Mouse (Mus musculus) gastrocnemius, adult 2 months (tissue): ENCODE measurements around the gene Mst1. TPM values are rescaled to one million over a fixed set of nuclear protein-coding genes. Genes with fewer than 3 reads are reported as not detected.

Source experiments
- DNase-seq: peaks from one replicate; pipeline ENCODE4 v3.0.0; 2022
- H3K27ac ChIP-seq: fragments of 200-600 bp; 2 replicates; pipeline ENCODE4 v1.8.1; 2022; ENCODE audit warnings: mild to moderate bottlenecking
- H3K4me3 ChIP-seq: fragments of 200-600 bp; 2 replicates; pipeline ENCODE4 v1.8.1; 2022; ENCODE audit warnings: mild to moderate bottlenecking, moderate library complexity
- CTCF ChIP-seq: fragments of 200-600 bp; IDR thresholded peaks from 2 replicates; pipeline ENCODE4 v1.8.1; 2022; ENCODE audit warnings: antibody characterized with exemption, mild to moderate bottlenecking, moderate library complexity
- intact Hi-C: fragments of 180-260 bp; cut with DNase I; formaldehyde crosslinking; loops from one replicate; pipeline ENCODE4 v1.15.1; 2025
- total RNA-seq, 2 experiments: library from RNA; stranded (reverse); gene quantifications; 2 replicates each; pipeline ENCODE4 v1.2.3; 2021

Mst1 gene
- total RNA-seq, 2 experiments from 2014 or later = not detected

GRCm38 (mm10) chr9:108052411-108052810, 27.8 kb upstream of the Mst1 start:
- intact Hi-C loops = loop anchor here (2.0 to 5.0 kb wide), 3 partner anchors 68 to 150 kb away; partner anchors contain the start of gene Inka1
- peak overlapping the region; percentile 87 for H3K27ac ChIP-seq

DNA sequence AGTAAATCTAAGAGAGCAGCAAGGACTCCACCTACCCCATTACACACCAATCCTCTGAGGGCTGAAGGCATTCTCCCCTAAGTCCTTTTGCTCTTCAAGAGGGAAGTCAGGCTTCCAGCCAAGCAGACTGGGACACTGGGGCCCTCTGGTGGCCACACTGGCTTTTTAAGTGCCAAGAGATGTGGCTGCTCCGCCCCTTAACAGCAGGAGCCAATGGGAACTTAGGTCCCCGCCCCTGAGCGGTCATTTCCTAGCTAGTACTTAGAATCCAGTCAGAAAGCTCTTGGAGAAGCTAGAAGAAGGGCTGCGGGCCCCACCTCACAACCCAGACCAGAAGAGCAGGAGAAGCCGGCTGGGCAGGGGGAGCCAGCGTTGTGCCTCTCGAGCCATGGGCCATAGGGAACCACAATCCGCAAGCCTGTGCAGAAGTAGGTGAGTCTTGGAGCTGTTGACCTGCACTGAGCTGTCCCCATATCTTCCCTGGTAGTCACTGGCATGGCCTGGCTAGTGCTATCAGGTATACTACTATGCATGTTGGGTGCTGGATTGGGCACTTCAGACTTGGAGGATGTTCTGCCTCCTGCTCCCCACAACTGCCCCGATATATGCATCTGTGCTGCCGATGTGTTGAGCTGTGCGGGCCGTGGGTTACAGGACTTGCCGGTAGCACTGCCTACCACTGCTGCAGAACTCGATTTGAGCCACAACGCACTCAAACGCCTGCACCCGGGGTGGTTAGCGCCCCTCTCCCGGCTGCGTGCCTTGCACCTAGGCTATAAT, 27.2 kb upstream of the Mst1 start, which contains the start of gene Amigo3:
Amigo3 (plus strand) TSS at position 275 of the 780 bp plus-strand sequence.
- Histone ChIP-seq H3K4me3 (peak within 1 kb of the TSS; percentile 60), H3K27ac (peak within 1 kb of the TSS; percentile 87)
- intact Hi-C loops = loop anchor here (2.0 to 5.0 kb wide), 3 partner anchors 68 to 151 kb away; partner anchors contain the start of gene Inka1
- TF ChIP-seq CTCF = peak; percentile 95
- DNase-seq = peak; percentile 96

More at GRCm38 (mm10) chr9:108052411-108052810, 27.8 kb upstream of the Mst1 start:
- no peak for TF ChIP-seq CTCF
- peak; percentile 17 for DNase-seq
- H3K4me3 ChIP-seq = peak overlapping the region; percentile 5; the same call in 1 of the 2 replicates

DNA sequence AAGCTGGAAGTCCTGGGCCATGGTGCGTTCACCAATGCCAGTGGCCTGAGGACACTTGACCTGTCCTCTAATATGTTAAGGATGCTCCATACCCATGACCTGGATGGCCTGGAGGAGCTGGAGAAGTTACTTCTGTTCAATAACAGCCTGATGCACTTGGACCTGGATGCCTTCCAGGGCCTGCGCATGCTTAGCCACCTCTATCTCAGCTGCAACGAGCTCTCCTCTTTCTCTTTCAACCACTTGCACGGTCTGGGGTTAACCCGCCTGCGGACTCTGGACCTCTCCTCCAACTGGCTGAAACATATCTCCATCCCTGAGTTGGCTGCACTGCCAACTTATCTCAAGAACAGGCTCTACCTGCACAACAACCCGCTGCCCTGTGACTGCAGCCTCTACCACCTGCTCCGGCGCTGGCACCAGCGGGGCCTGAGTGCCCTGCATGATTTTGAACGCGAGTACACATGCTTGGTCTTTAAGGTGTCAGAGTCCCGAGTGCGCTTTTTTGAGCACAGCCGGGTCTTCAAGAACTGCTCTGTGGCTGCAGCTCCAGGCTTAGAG, 26.5 kb upstream of the Mst1 start:
- H3K4me3 ChIP-seq = peak overlapping the region; percentile 60
- peak; percentile 43 for DNase-seq
- peak overlapping the region; percentile 87 for H3K27ac ChIP-seq
- no peak for TF ChIP-seq CTCF
- intact Hi-C loops = loop anchor here (2.0 to 5.0 kb wide), 3 partner anchors 69 to 151 kb away; partner anchors contain the start of gene Inka1

- no peak for TF ChIP-seq CTCF
- H3K4me3 ChIP-seq = peak overlapping the region; percentile 60
- intact Hi-C loops = loop anchor here (5.0 kb wide), 2 partner anchors 92 to 152 kb away; no protein-coding TSS in a partner anchor
- peak; percentile 27 for DNase-seq
- H3K27ac ChIP-seq = peak overlapping the region; percentile 92
Measured at GRCm38 (mm10) chr9:108054331-108055040, 25.8 kb upstream of the Mst1 start.

DNA sequence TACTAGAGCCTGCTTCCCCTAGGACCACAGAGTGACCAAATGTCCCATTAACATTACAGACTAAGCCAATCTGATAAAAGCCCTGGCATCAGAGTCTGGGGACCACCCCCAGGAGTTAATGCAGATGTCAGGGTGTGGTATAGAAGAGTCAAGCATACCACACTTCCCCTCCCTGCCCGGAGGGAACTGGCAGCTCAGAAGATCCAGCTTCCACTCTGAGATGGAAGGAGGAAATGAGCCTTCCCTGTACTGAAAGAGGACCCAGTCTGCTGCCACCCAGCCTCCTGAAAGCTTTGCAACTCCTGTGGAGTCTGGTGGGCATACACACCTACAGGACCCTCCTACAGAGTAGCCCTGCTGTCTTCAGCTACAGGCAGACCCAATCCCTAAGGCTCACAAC, 25.2 kb upstream of the Mst1 start:
- peak; percentile 20 for DNase-seq
- Histone ChIP-seq H3K4me3 (no peak overlapping the region), H3K27ac (peak overlapping the region; percentile 92)
- no peak for TF ChIP-seq CTCF
- intact Hi-C loops = no loop called here

GRCm38 (mm10) chr9:108055661-108056237, 24.5 kb upstream of the Mst1 start:
- H3K4me3 ChIP-seq = no peak overlapping the region; the same call in 1 of the 2 replicates
- no peak for DNase-seq
- TF ChIP-seq CTCF = no peak
- H3K27ac ChIP-seq = peak overlapping the region; percentile 92
- intact Hi-C loops = no loop called here

DNA sequence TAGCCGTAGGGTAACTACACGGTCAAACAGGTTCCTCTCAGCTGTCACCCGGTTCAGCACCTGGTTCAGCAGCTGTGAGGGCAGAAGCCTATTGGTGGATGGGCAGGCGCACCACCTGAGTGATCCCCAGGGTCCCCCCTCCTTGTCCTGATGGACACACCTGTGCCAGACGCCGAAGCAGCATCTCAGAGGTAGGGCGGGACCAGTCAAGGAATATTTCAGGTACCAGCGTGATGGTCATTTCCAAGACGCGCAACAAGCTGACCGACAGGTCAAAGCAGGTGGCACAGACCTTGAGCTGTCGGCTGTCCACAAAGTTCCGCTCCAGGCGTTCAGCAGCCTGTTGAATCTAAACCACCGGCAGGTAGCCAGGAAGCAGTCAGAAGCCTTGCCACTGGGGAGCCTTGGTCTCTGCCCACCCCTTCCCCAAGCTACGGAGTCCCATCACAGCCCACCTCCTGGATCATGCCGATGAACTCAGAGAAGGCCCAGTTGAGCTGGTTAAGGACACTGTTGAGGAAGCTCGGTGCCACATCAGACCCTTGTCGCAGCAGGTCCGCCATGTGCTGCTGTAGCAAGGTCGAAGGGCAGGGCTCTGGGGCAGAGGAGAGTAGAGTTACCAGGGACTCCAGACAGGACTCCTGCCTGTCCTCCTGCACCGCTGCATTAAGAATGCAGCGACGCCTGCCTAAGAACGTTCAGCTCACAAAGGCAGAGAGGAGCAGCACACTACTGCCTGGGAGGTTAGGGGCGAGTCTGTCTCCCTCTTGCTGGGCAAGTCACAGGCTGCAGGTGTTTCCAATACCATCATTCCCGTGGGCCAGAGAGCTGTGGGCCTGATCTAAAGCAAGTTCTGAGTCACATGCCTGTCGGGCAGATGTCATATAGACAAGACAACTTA, 23.6 kb upstream of the Mst1 start:
- Histone ChIP-seq H3K4me3 (no peak overlapping the region; the same call in 1 of the 2 replicates), H3K27ac (peak overlapping the region; percentile 92)
- intact Hi-C loops = no loop called here
- no peak for TF ChIP-seq CTCF
- DNase-seq = peak; percentile 53

- intact Hi-C loops = no loop called here
- Histone ChIP-seq H3K27ac (peak overlapping the region; percentile 92), H3K4me3 (peak overlapping the region; percentile 0; the same call in 1 of the 2 replicates)
- no peak for TF ChIP-seq CTCF
- peak; percentile 88 for DNase-seq
Measured at GRCm38 (mm10) chr9:108057262-108057562, 23.0 kb upstream of the Mst1 start.

GRCm38 (mm10) chr9:108058291-108058690, 21.9 kb upstream of the Mst1 start:
- H3K4me3 ChIP-seq = no peak overlapping the region
- DNase-seq = peak; percentile 19
- intact Hi-C loops = no loop called here
- peak overlapping the region; percentile 92 for H3K27ac ChIP-seq
- TF ChIP-seq CTCF = no peak

- no peak for TF ChIP-seq CTCF
- Histone ChIP-seq H3K27ac (no peak overlapping the region), H3K4me3 (no peak overlapping the region)
- DNase-seq = no peak
- intact Hi-C loops = no loop called here
Measured at GRCm38 (mm10) chr9:108062142-108062541, 18.1 kb upstream of the Mst1 start.

DNA sequence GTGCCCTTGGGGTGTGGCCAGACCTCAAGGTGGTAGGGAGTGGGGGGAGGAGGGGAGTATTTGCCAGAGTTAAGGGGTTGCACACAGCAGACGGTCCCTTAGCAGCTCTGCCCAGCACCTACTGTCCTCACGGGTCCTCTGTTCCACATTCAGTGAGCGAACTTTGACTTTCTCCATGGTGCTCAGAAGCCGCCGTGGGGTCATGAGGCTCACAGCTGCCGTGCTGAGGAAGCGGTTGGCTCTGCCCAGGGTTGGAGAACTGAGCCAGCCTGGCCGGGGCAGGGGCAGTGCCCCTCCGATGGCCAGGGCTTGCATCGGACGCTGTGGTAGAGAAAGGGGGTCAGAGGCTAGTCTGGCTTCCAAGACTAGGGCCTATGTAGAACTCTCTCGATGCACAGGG, 16.9 kb upstream of the Mst1 start:
- intact Hi-C loops = no loop called here
- Histone ChIP-seq H3K4me3 (no peak overlapping the region), H3K27ac (peak overlapping the region; percentile 31; the same call in 1 of the 2 replicates)
- TF ChIP-seq CTCF = no peak
- DNase-seq = peak; percentile 18
